Mouse (Mus musculus) neural tube, embryonic 14.5 days (tissue): ENCODE results near the gene Gmeb2. TPM values are rescaled to one million over a fixed set of nuclear protein-coding genes. Genes with fewer than 3 reads are reported as not detected.

Experiments
- ATAC-seq: fragments of 200-750 bp; cut with Nextera tagmentation; 2 replicates; pipeline ENCODE4 v1.8.0; 2017; ENCODE audit warnings: low read depth, mild to moderate bottlenecking, moderate TSS enrichment, moderate library complexity
- H3K27ac ChIP-seq: fragments of 300-500 bp; sonication (generic); 2 replicates; pipeline ENCODE4 v1.5.1; 2014; ENCODE audit warnings: low read depth, mild to moderate bottlenecking, control low read depth, low read length, moderate library complexity, mixed read lengths
- H3K27me3 ChIP-seq: fragments of 300-500 bp; sonication (generic); 2 replicates; pipeline ENCODE4 v1.6.1; 2014; ENCODE audit warnings: low read length; ENCODE audit not compliant: control insufficient read depth, insufficient read depth
- H3K36me3 ChIP-seq: fragments of 300-500 bp; sonication (generic); 2 replicates; pipeline ENCODE4 v1.6.1; 2014; ENCODE audit warnings: low read length, mixed read lengths; ENCODE audit not compliant: control insufficient read depth, insufficient read depth
- H3K4me1 ChIP-seq: fragments of 300-500 bp; sonication (generic); 2 replicates; pipeline ENCODE4 v1.6.1; 2014; ENCODE audit warnings: low read length; ENCODE audit not compliant: control insufficient read depth, insufficient read depth
- H3K4me2 ChIP-seq: fragments of 300-500 bp; sonication (generic); 2 replicates; pipeline ENCODE4 v1.6.1; 2014; ENCODE audit warnings: mild to moderate bottlenecking, low read depth, low read length, control low read depth
- H3K4me3 ChIP-seq: fragments of 300-500 bp; sonication (generic); 2 replicates; pipeline ENCODE4 v1.5.1; 2014; ENCODE audit warnings: low read depth, low read length, control low read depth, mixed read lengths
- H3K9ac ChIP-seq: fragments of 300-500 bp; sonication (generic); replicated peaks from 2 replicates; pipeline ENCODE4 v1.6.1; 2014; ENCODE audit warnings: low read depth, mild to moderate bottlenecking, control low read depth, low read length, mixed read lengths
- H3K9me3 ChIP-seq: fragments of 300-500 bp; sonication (generic); 2 replicates; pipeline ENCODE4 v1.6.1; 2016; ENCODE audit warnings: low read length; ENCODE audit not compliant: control insufficient read depth
- WGBS: fragments of 180-500 bp; shearing (Covaris S2); extraction: QIAGEN DNeasy Blood & Tissue Kit; methylation state at CpG from one replicate; pipeline ENCODE4 v1.1.7; 2014; 5-methylcytosine and 5-hydroxymethylcytosine counted together
- polyA plus RNA-seq: library from polyadenylated mRNA; unstranded; fragments of >200 nt; fragmentation: Nextera tagmentation; extraction: Ambion mirVana; gene quantifications from 2 replicates; pipeline ENCODE4 v1.2.1, GENCODE M21; 2014

Gmeb2 gene
- polyA plus RNA-seq, 1 experiment from 2014 or later = 19.3 TPM

- Histone ChIP-seq H3K36me3 (peaks cover 28% of the 10 kb centered on the region), H3K4me3 (no peak overlapping the region), H3K27me3 (no peaks in the 10 kb centered on the region), H3K9me3 (no peaks in the 10 kb centered on the region), H3K4me2 (no peak overlapping the region), H3K9ac (no peak overlapping the region), H3K27ac (no peak overlapping the region), H3K4me1 (no peaks in the 10 kb centered on the region)
- ATAC-seq = no peak
- WGBS = 85% methylated on average over 1 of the region's 1 CpGs
Observed at GRCm38 (mm10) chr2:181251841-181252240, 36.0 kb downstream of the Gmeb2 start.

DNA sequence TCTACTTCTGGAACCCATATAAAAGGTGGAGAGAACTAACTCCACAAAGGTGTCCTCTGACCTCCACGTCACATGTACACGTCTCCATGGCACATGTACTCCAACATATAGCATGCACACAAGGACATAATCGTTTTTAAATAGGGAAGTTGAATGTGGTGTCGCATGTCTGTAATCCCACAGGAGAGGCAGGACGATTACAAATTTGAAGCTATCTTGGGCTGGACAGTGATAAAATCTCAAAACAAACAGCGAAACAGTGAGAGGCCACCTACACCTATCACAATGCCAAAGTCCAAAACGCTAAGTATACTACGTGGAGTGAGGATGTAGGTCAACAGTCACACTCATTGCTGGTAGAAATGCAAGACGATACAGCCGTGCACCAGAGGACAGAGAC lies 38.6 kb downstream of the Gmeb2 start:
- H3K27me3 ChIP-seq = no peaks in the 10 kb centered on the region
- H3K9me3 ChIP-seq = no peaks in the 10 kb centered on the region
- ATAC-seq = no peak
- peaks cover 17% of the 10 kb centered on the region for H3K36me3 ChIP-seq
- H3K4me2 ChIP-seq = no peak overlapping the region
- H3K9ac ChIP-seq = no peak overlapping the region
- 89% methylated on average over 10 of the region's 10 CpGs for WGBS
- no peak overlapping the region for H3K27ac ChIP-seq
- no peaks in the 10 kb centered on the region for H3K4me1 ChIP-seq
- no peak overlapping the region for H3K4me3 ChIP-seq

DNA sequence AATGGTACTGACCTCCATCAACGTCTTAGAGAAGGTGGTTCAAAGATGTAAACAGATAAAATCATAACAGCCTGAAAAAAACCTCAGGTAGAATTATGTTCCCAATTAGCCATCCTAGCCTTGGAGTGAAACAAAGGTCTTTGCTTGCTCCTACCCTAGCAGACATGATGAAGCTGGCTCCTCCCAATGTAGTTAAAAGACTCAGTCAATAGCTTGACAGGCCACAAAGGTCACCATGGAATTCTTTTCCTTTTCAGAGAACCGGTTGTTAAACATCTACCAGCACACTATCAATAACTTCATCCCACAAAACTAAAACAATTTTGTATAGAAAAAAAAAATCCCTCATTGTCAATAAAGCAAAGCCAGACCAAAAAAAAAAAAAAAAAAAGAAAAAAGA lies 42.8 kb downstream of the Gmeb2 start:
- Histone ChIP-seq H3K4me2 (no peak overlapping the region), H3K9ac (no peak overlapping the region), H3K9me3 (no peaks in the 10 kb centered on the region), H3K4me3 (no peak overlapping the region), H3K27me3 (no peaks in the 10 kb centered on the region), H3K4me1 (no peaks in the 10 kb centered on the region), H3K27ac (no peak overlapping the region), H3K36me3 (no peaks in the 10 kb centered on the region)
- WGBS = 11% methylated on average over 2 of the region's 2 CpGs
- ATAC-seq = no peak

DNA sequence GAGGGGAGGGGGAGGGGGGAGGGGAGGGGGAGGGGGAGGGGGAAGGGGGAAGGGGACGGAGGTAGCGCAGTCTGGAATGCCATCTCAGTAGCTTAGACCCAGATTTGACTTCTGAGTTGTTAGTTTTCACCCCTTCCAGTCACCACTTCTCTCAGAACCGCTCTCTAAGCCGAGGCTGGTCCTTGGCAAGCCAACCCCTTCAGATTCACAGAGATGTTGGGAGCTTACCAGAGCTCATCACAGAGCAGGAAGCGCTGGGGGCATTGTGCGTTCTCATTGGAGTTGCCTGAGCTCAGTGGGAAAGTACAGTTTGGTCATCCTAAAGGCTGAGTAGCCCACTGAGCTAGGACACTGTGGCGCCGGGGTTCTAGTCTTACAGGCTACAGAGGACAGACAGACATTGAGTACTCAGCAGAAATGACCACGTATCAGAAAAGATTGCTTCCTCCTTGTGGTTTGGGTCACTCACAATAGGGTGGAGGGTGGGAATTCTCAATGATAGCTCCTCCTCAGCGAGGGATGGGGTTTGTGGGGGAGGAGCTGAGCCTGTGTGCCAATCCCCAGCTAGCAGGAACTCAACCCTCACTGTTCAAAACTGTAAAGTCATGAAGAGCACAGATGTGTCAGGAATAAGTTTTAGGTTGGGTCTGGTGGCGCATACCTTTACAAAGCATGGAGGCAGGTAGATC lies 44.0 kb downstream of the Gmeb2 start:
- no peaks in the 10 kb centered on the region for H3K9me3 ChIP-seq
- H3K4me2 ChIP-seq = no peak overlapping the region
- no peak for ATAC-seq
- H3K4me1 ChIP-seq = no peaks in the 10 kb centered on the region
- no peaks in the 10 kb centered on the region for H3K27me3 ChIP-seq
- H3K36me3 ChIP-seq = no peaks in the 10 kb centered on the region
- WGBS = 50% methylated on average over 11 of the region's 11 CpGs
- no peak overlapping the region for H3K27ac ChIP-seq
- no peak overlapping the region for H3K9ac ChIP-seq
- no peak overlapping the region for H3K4me3 ChIP-seq

DNA sequence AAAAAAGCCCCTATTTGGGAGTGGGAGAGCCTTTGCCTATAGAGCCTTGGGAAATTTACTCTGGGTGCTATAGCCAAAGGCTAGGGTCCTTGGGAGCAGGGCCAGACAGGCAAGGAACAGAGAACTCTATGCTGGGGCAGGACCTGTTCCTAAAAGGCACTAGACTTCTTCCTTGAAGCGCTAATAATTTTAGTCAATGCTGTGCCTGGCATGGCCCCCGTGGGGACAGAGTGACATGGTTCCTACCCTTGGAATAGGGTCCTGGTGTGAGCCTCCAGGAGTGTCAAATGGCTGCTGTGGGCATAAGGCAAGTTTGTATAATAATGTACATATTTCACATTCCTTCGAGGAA lies 45.5 kb downstream of the Gmeb2 start:
- ATAC-seq = no peak
- Histone ChIP-seq H3K4me1 (no peaks in the 10 kb centered on the region), H3K36me3 (no peaks in the 10 kb centered on the region), H3K4me2 (peak overlapping the region; percentile 34; the same call in 1 of the 2 replicates), H3K9ac (no peak overlapping the region), H3K27me3 (no peaks in the 10 kb centered on the region), H3K4me3 (no peak overlapping the region), H3K9me3 (no peaks in the 10 kb centered on the region), H3K27ac (no peak overlapping the region)
- 74% methylated on average over 3 of the region's 3 CpGs for whole genome bisulfite sequencing

DNA sequence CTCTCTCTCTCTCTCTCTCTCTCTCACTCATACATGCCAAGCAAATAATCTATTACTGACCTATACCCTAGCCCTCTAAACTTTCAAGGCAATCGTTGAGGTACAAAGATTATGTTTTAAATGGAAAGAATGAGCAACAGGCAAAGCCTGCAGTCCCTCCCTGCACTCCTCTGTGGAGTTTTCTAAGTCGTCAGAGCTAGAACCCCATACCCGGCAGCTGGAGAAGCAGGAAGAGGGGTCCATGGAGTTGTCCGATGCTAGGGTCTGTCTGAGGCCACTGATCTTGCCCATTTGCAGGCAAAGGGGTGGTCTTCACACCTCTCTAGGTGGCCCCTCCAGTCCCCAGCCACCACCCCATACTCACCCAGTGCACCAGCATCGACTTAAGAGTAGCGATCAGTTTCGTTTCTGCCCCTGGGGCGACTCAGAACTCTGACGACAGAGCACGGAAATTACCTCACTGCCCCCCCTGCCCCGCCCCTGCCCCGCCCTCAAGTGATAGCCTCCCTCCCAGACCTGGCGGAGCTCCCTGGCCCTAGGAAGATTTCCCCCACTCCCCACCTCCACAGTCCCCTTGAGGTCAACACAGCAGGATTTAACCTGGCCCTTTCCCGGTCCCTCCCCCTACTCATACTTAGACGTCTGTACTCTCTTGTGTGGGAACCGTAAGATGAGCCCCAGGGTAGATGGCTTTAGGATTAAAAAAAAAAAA lies 46.1 kb downstream of the Gmeb2 start, which contains the start of gene Helz2:
Gene Helz2, minus strand, starts transcription at position 426 of the 712 bp plus-strand sequence.
- Histone ChIP-seq H3K4me2 (peak within 1 kb of the TSS; percentile 34; the same call in 1 of the 2 replicates), H3K9ac (no peak within 1 kb of the TSS; the same call in 1 of the 2 replicates)

GRCm38 (mm10) chr2:181240806-181241440 lies 46.9 kb downstream of the Gmeb2 start:
- 93% methylated on average over 13 of the region's 13 CpGs for WGBS
- no peak overlapping the region for H3K9ac ChIP-seq
- H3K4me1 ChIP-seq = no peaks in the 10 kb centered on the region
- H3K27me3 ChIP-seq = no peaks in the 10 kb centered on the region
- H3K4me2 ChIP-seq = no peak overlapping the region
- H3K4me3 ChIP-seq = no peak overlapping the region
- no peaks in the 10 kb centered on the region for H3K9me3 ChIP-seq
- ATAC-seq = no peak
- H3K27ac ChIP-seq = no peak overlapping the region
- no peaks in the 10 kb centered on the region for H3K36me3 ChIP-seq

More for the DNA sequence above, 46.1 kb downstream of the Gmeb2 start, which contains the start of gene Helz2:
- Histone ChIP-seq H3K36me3 (no peaks in the 10 kb centered on the region), H3K27ac (no peak within 1 kb of the TSS), H3K4me3 (peak within 1 kb of the TSS; percentile 16; the same call in 1 of the 2 replicates), H3K9me3 (no peaks in the 10 kb centered on the region), H3K4me1 (no peaks in the 10 kb centered on the region), H3K27me3 (no peaks in the 10 kb centered on the region)
- ATAC-seq = no peak
- WGBS = 11% methylated on average over 16 of the region's 16 CpGs

- Histone ChIP-seq H3K27me3 (no peaks in the 10 kb centered on the region), H3K4me3 (no peak overlapping the region), H3K4me2 (no peak overlapping the region), H3K9ac (no peak overlapping the region), H3K36me3 (no peaks in the 10 kb centered on the region), H3K9me3 (no peaks in the 10 kb centered on the region), H3K4me1 (no peaks in the 10 kb centered on the region), H3K27ac (no peak overlapping the region)
- 94% methylated on average over 9 of the region's 9 CpGs for WGBS
- ATAC-seq = no peak
Observed at GRCm38 (mm10) chr2:181239261-181239660, 48.6 kb downstream of the Gmeb2 start.

GRCm38 (mm10) chr2:181238861-181239260 lies 49.0 kb downstream of the Gmeb2 start:
- Histone ChIP-seq H3K4me2 (no peak overlapping the region), H3K27me3 (no peaks in the 10 kb centered on the region), H3K9ac (no peak overlapping the region), H3K4me3 (no peak overlapping the region), H3K9me3 (no peaks in the 10 kb centered on the region), H3K4me1 (no peaks in the 10 kb centered on the region), H3K36me3 (no peaks in the 10 kb centered on the region), H3K27ac (no peak overlapping the region)
- ATAC-seq = no peak
- 73% methylated on average over 2 of the region's 2 CpGs for WGBS
